Mouse (Mus musculus): ENCODE data around the gene Tbcel. TPM values are rescaled to one million over a fixed set of nuclear protein-coding genes. Genes with fewer than 3 reads are reported as not detected.
A peak's percentile ranks its signal among the peaks of the same experiment; 100 is the strongest.

Tbcel gene
- polyA plus RNA-seq, 1 experiment from 2014 or later, result 4.9 TPM

DNA sequence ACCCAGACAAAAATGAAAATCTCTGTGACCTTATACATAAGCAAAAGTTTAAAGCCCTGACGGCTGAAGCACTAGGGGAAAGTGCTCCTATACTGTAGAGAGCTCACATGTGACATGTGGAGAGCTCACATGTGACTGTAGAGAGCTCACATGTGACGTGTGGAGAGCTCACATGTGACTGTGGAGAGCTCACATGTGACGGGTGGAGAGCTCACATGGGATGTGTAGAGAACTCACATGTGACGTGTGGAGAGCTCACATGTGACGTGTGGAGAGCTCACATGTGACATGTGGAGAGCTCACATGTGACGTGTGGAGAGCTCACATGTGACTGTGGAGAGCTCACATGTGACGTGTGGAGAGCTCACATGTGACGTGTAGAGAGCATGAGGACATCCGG is 43.4 kb downstream of the Tbcel start:
- 93% methylated on average over 9 of the region's 9 CpGs for WGBS
- H3K27ac ChIP-seq (replicated peaks; ENCODE audit: low read depth, low read length), result no peak overlapping the region
- DNase-seq (ENCODE audit: low spot score), result no peak
- no peak overlapping the region for H3K4me2 ChIP-seq (ENCODE audit: low read depth, severe bottlenecking)
- no peaks in the 10 kb centered on the region for H3K36me3 ChIP-seq (ENCODE audit: control insufficient read depth, insufficient read depth, low read length)
- no peak for ATAC-seq (ENCODE audit: insufficient number of reproducible peaks, low FRiP score, low TSS enrichment, low read depth)
- no peaks in the 10 kb centered on the region for H3K27me3 ChIP-seq (ENCODE audit: control insufficient read depth, insufficient read depth, low read length)
- H3K9ac ChIP-seq (ENCODE audit: low read length), result no peak overlapping the region
- H3K9me3 ChIP-seq (ENCODE audit: control insufficient read depth, low read length), result no peaks in the 10 kb centered on the region
- no peaks in the 10 kb centered on the region for H3K4me1 ChIP-seq (ENCODE audit: control insufficient read depth, insufficient read depth, low read length)
- H3K4me3 ChIP-seq (ENCODE audit: low read depth, low read length), result no peak overlapping the region

DNA sequence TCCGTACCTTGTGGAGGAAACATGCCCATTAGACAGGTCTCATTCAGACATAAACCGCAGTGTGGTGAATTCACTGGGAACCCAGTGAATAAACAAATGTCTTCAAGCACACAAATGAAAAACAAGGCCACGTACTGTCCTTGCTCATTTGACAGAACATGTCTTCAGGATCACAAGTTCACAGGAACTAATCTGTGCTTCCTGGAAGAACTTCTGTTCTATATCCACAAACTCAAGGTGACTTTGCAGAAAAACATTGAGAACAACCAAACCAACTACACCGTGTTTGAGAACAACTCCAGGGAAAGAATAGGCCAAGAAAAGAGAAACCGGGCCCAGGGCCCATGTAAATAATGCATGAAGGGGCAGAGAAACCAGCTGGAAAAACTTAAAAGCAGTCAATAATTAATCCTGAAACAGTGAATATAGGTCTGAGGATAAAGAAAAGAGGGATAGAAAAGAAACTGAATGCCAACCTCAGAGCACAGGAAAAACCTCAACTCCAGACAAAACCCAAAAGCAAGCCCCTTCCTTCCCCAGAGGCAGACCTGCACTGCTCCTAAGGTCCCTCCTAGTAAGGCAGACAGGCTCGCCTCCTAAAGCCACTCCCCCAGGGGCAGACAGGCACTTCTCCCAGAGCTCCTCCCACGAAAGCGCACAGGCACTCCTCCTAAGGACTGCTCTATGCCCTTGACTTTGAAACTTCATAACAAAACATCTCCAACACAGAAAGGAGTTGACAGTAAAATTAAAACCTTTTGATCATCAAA is 44.2 kb downstream of the Tbcel start:
- no peak for ATAC-seq (ENCODE audit: insufficient number of reproducible peaks, low FRiP score, low TSS enrichment, low read depth)

GRCm38 (mm10) chr9:42462585-42463219 is 44.9 kb downstream of the Tbcel start:
- Histone ChIP-seq H3K4me1 (ENCODE audit: control insufficient read depth, insufficient read depth, low read length) (no peaks in the 10 kb centered on the region), H3K9ac (ENCODE audit: low read length) (no peak overlapping the region), H3K36me3 (ENCODE audit: control insufficient read depth, insufficient read depth, low read length) (no peaks in the 10 kb centered on the region), H3K27ac (replicated peaks; ENCODE audit: low read depth, low read length) (no peak overlapping the region), H3K4me2 (ENCODE audit: low read depth, severe bottlenecking) (no peak overlapping the region), H3K4me3 (ENCODE audit: low read depth, low read length) (no peak overlapping the region), H3K27me3 (ENCODE audit: control insufficient read depth, insufficient read depth, low read length) (no peaks in the 10 kb centered on the region), H3K9me3 (ENCODE audit: control insufficient read depth, low read length) (no peaks in the 10 kb centered on the region)
- WGBS, result 89% methylated on average over 7 of the region's 7 CpGs
- DNase-seq (ENCODE audit: low spot score), result no peak
- ATAC-seq (ENCODE audit: insufficient number of reproducible peaks, low FRiP score, low TSS enrichment, low read depth), result no peak

More for the DNA sequence above, 44.2 kb downstream of the Tbcel start:
- Histone ChIP-seq H3K4me1 (ENCODE audit: control insufficient read depth, insufficient read depth, low read length) (no peaks in the 10 kb centered on the region), H3K4me3 (ENCODE audit: low read depth, low read length) (no peak overlapping the region), H3K36me3 (ENCODE audit: control insufficient read depth, insufficient read depth, low read length) (no peaks in the 10 kb centered on the region), H3K27me3 (ENCODE audit: control insufficient read depth, insufficient read depth, low read length) (no peaks in the 10 kb centered on the region), H3K4me2 (ENCODE audit: low read depth, severe bottlenecking) (no peak overlapping the region), H3K9me3 (ENCODE audit: control insufficient read depth, low read length) (no peaks in the 10 kb centered on the region), H3K27ac (replicated peaks; ENCODE audit: low read depth, low read length) (no peak overlapping the region), H3K9ac (ENCODE audit: low read length) (no peak overlapping the region)
- WGBS, result 59% methylated on average over 8 of the region's 8 CpGs
- peak; percentile 42 for DNase-seq (ENCODE audit: low spot score)

DNA sequence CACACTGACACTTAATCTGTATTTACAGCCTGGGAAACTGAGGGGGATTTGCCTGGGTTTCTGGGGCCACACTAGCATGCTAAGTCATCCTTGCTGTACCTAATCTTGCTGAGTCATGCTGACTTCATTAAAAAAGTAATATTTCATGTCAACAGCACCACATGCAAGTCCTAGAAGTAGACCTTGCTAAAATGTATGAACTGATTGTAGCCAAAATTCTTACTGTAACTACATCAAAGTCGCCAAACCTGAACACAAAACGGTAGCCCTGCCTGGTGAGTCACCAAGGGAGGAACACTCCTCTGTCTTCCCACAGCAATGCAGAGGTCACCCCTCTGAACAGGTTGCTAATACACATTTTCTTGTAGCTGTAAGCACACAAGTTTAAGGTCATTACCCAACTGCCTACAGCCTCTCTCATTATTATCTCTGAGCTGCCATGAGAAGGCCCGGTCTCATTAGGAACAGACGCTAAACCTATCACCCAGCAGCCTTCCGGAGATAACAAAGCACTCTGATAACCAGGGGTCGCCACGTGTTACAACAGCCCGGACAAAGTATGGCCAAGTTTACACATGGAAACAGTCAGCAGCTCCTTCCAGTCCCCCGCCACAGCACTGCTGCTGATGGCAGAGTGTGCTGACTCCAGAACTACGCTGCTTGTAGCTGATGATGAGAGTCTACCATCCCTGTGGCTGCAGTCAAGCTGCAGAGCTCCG is 46.1 kb downstream of the Tbcel start:
- no peak overlapping the region for H3K4me2 ChIP-seq (ENCODE audit: low read depth, severe bottlenecking)
- H3K4me3 ChIP-seq (ENCODE audit: low read depth, low read length), result no peak overlapping the region
- H3K9ac ChIP-seq (ENCODE audit: low read length), result no peak overlapping the region
- WGBS, result 51% methylated on average over 11 of the region's 11 CpGs
- no peaks in the 10 kb centered on the region for H3K36me3 ChIP-seq (ENCODE audit: control insufficient read depth, insufficient read depth, low read length)
- H3K9me3 ChIP-seq (ENCODE audit: control insufficient read depth, low read length), result no peaks in the 10 kb centered on the region
- H3K27me3 ChIP-seq (ENCODE audit: control insufficient read depth, insufficient read depth, low read length), result no peaks in the 10 kb centered on the region
- DNase-seq (ENCODE audit: low spot score) (no peak), ATAC-seq (ENCODE audit: insufficient number of reproducible peaks, low FRiP score, low TSS enrichment, low read depth) (no peak)
- no peak overlapping the region for H3K27ac ChIP-seq (replicated peaks; ENCODE audit: low read depth, low read length)
- no peaks in the 10 kb centered on the region for H3K4me1 ChIP-seq (ENCODE audit: control insufficient read depth, insufficient read depth, low read length)

- H3K4me2 ChIP-seq (ENCODE audit: low read depth, severe bottlenecking), result no peak overlapping the region
- no peak for DNase-seq (ENCODE audit: low spot score)
- ATAC-seq (ENCODE audit: insufficient number of reproducible peaks, low FRiP score, low TSS enrichment, low read depth), result no peak
- H3K9ac ChIP-seq (ENCODE audit: low read length), result no peak overlapping the region
- no peaks in the 10 kb centered on the region for H3K36me3 ChIP-seq (ENCODE audit: control insufficient read depth, insufficient read depth, low read length)
- no peaks in the 10 kb centered on the region for H3K4me1 ChIP-seq (ENCODE audit: control insufficient read depth, insufficient read depth, low read length)
- H3K27me3 ChIP-seq (ENCODE audit: control insufficient read depth, insufficient read depth, low read length), result no peaks in the 10 kb centered on the region
- 87% methylated on average over 10 of the region's 10 CpGs for WGBS
- H3K9me3 ChIP-seq (ENCODE audit: control insufficient read depth, low read length), result no peaks in the 10 kb centered on the region
- no peak overlapping the region for H3K27ac ChIP-seq (replicated peaks; ENCODE audit: low read depth, low read length)
- H3K4me3 ChIP-seq (ENCODE audit: low read depth, low read length), result no peak overlapping the region
Measured at GRCm38 (mm10) chr9:42460353-42460752, 47.3 kb downstream of the Tbcel start.

DNA sequence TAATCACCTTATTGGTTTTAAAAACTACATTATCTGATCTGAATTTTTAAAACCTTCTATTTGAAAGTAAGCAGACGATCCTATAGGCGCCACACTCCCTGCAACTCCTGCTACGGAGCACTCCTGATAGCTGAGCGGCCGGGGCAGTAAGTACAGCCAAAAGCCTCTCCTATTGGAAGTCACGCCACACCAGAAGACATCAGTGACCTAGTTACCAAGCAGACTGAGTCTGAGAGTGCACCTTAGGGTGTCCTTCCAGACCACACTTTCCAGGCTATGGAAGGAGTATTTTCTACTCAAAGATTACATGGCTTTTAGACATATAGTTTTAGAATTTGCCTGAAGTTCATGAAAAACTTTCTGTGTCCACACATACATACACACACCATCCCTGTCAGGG is 47.9 kb downstream of the Tbcel start:
- no peak for ATAC-seq (ENCODE audit: insufficient number of reproducible peaks, low FRiP score, low TSS enrichment, low read depth)
- H3K27me3 ChIP-seq (ENCODE audit: control insufficient read depth, insufficient read depth, low read length), result no peaks in the 10 kb centered on the region
- no peaks in the 10 kb centered on the region for H3K4me1 ChIP-seq (ENCODE audit: control insufficient read depth, insufficient read depth, low read length)
- no peak overlapping the region for H3K4me3 ChIP-seq (ENCODE audit: low read depth, low read length)
- DNase-seq (ENCODE audit: low spot score), result no peak
- 92% methylated on average over 6 of the region's 6 CpGs for WGBS
- H3K4me2 ChIP-seq (ENCODE audit: low read depth, severe bottlenecking), result no peak overlapping the region
- no peaks in the 10 kb centered on the region for H3K9me3 ChIP-seq (ENCODE audit: control insufficient read depth, low read length)
- no peak overlapping the region for H3K9ac ChIP-seq (ENCODE audit: low read length)
- no peak overlapping the region for H3K27ac ChIP-seq (replicated peaks; ENCODE audit: low read depth, low read length)
- no peaks in the 10 kb centered on the region for H3K36me3 ChIP-seq (ENCODE audit: control insufficient read depth, insufficient read depth, low read length)

DNA sequence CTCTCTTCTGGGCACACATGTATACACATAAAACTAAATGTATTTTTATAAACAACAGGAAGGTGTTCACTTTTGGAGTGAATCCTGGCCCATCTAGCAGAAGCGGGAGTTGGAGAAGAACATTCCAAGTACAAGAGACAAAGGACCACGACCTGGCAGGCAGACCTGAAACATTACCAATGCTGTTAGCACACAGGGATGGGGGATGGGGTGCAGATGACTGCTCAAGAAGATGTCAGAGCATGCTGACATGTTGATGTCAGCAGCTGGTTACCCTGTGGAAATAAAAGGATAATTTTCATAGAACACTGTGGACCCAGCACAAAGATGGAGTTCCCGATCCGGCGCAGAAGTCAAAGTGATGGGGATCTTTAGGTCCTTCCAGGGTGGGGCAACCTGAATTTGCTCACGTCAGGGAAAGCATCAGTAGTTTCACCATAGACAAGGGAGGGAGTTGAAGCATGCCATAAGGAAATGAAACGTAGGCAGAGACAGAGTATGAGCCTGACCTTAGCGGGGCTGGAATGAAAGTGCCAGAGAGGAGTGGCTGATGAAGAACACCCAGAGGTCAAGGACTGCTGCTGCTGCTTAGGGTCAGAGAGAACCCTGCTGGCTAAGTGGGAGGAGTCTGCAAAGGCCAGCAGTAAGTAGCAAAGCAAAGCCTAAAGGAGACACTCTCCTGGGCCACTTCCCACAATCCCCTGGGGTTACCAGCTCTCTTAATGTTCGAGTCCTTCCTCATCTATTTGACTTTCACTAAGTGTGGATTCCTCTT is 48.7 kb downstream of the Tbcel start:
- 73% methylated on average over 9 of the region's 9 CpGs for WGBS
- H3K4me1 ChIP-seq (ENCODE audit: control insufficient read depth, insufficient read depth, low read length), result no peaks in the 10 kb centered on the region
- no peak overlapping the region for H3K9ac ChIP-seq (ENCODE audit: low read length)
- H3K27ac ChIP-seq (replicated peaks; ENCODE audit: low read depth, low read length), result no peak overlapping the region
- no peaks in the 10 kb centered on the region for H3K27me3 ChIP-seq (ENCODE audit: control insufficient read depth, insufficient read depth, low read length)
- ATAC-seq (ENCODE audit: insufficient number of reproducible peaks, low FRiP score, low TSS enrichment, low read depth) (no peak), DNase-seq (ENCODE audit: low spot score) (no peak)
- no peaks in the 10 kb centered on the region for H3K36me3 ChIP-seq (ENCODE audit: control insufficient read depth, insufficient read depth, low read length)
- no peaks in the 10 kb centered on the region for H3K9me3 ChIP-seq (ENCODE audit: control insufficient read depth, low read length)
- H3K4me3 ChIP-seq (ENCODE audit: low read depth, low read length), result no peak overlapping the region
- no peak overlapping the region for H3K4me2 ChIP-seq (ENCODE audit: low read depth, severe bottlenecking)

DNA sequence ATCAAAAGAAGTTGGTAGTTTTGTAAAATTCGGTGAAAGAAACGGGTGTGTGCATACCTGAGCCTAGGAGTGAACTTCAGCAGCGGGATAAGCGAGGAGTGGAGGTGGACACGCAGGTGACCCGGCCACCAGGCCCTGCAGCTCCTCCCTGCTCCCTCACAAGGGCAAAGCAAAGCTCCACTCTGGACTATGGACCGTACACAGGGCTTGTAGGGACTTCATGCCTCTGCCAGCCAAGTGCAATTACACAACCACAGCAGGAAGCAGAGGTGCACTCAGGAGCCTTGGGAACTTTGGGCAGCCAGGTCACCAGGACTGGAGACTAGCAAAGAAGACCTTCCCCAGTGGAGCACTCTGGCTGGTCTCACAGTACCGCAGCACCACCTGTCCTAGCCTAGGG is 50.1 kb downstream of the Tbcel start:
- H3K27ac ChIP-seq (replicated peaks; ENCODE audit: low read depth, low read length), result no peak overlapping the region
- H3K4me2 ChIP-seq (ENCODE audit: low read depth, severe bottlenecking), result no peak overlapping the region
- ATAC-seq (ENCODE audit: insufficient number of reproducible peaks, low FRiP score, low TSS enrichment, low read depth), result no peak
- DNase-seq (ENCODE audit: low spot score), result no peak
- no peaks in the 10 kb centered on the region for H3K9me3 ChIP-seq (ENCODE audit: control insufficient read depth, low read length)
- 93% methylated on average over 8 of the region's 8 CpGs for WGBS
- H3K27me3 ChIP-seq (ENCODE audit: control insufficient read depth, insufficient read depth, low read length), result no peaks in the 10 kb centered on the region
- H3K4me3 ChIP-seq (ENCODE audit: low read depth, low read length), result no peak overlapping the region
- H3K36me3 ChIP-seq (ENCODE audit: control insufficient read depth, insufficient read depth, low read length), result no peaks in the 10 kb centered on the region
- H3K9ac ChIP-seq (ENCODE audit: low read length), result no peak overlapping the region
- H3K4me1 ChIP-seq (ENCODE audit: control insufficient read depth, insufficient read depth, low read length), result no peaks in the 10 kb centered on the region
